Mouse (Mus musculus) stomach, postnatal 0 days (tissue): ENCODE measurements around the gene Ppp2r5e.

Experiments
- CTCF ChIP-seq: IDR thresholded peaks from 2 replicates; pipeline ENCODE4 v1.5.1; 2016; ENCODE audit warnings: antibody characterized with exemption, low read depth, mild to moderate bottlenecking, moderate library complexity
- EP300 ChIP-seq: optimal IDR thresholded peaks from 2 replicates; pipeline ENCODE3; 2016; ENCODE audit warnings: antibody characterized with exemption

DNA sequence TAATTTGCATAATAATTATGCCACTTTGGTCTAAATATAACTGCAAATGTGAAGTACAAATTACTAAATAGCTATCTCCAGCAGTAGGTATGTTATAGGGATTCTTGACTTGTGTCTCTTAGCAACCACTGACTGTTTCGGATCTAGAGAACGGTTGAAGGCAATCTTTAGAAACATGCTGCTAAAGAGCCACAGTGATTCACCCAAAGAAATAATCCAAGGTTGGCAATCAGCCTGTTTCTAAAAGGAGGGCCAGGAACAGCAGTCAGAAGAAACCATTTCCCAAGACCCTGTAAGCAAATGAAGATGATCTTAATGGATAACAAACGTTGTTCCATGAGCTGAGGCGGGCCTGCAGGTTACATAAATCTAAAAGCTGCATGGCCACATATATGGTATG is 117.9 kb downstream of the Ppp2r5e start:
- TF ChIP-seq CTCF (no peak), EP300 (no peak)
